Mouse (Mus musculus) kidney, adult 2 months (tissue): ENCODE data around the gene Hist2h4.

Source experiments
- CTCF ChIP-seq: fragments of 200-500 bp; conservative IDR thresholded peaks from 2 replicates; pipeline ENCODE4 v1.5.1; 2011; ENCODE audit warnings: low read depth, mild to moderate bottlenecking, control low read depth, low read length, moderate library complexity, mixed read lengths; ENCODE audit not compliant: insufficient read depth, insufficient read length
- POLR2A ChIP-seq: fragments of 200-500 bp; IDR thresholded peaks from one replicate; pipeline ENCODE4 v1.6.1; 2011; ENCODE audit warnings: low read depth, low read length, control low read depth

DNA sequence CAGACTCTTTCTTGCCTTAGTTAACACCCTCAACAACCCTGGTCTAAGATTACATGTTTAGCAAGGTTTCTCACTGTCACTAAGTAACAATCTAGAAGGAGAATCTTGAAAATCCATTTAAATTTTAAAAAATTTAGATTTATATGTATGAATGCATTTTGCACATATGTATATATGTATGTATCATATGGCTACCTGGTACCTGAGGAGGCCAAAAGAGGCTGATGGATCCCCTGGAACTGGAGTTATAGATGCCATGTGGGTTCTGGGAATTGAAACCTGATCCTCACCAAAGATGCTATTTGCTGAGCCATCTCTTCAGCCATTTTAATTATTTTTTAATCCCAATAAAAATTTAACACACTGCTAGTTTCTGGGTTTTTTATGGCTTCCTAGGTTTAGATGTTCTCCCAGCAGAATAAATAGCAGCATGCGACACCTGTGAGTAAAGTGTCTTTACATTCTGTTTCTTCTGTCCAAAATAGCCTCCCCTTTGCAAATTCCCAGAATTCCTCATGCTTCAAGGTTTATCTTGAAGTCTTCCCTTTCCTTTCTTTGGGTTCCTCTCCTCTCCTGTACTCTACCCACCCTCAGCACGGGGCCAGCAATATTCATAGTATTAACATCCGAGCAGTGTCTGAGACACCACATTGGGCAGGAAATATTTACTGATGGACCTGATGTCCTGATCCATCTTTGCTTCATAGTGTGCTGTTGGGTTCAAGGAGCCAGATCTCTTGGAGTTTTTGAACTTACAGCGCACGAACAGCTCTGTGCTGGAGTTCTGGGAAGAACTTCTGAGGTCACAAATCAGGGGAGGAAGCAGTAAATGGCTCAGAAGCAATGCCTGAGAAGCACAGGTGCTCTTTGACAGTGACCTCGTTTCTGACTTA lies 14.7 kb downstream of the Hist2h4 start:
- no peak for TF ChIP-seq CTCF
- no peak for TF ChIP-seq POLR2A
